Mouse (Mus musculus) liver, postnatal 0 days (tissue): ENCODE measurements around the gene Hist1h2ae. TPM values are rescaled to one million over a fixed set of nuclear protein-coding genes. Genes with fewer than 3 reads are reported as not detected.
"Not testable (repeated sequence)": the region's sequence is repeated elsewhere in the genome, so short reads cannot be mapped to it uniquely, and the experiment has no call there.

Source experiments
- ATAC-seq: fragments of 200-750 bp; cut with Nextera tagmentation; 2 replicates; pipeline ENCODE4 v1.8.0; 2017; ENCODE audit warnings: mild to moderate bottlenecking, moderate library complexity
- DNase-seq: peaks from one replicate; pipeline ENCODE4 v3.0.0-alpha.2; 2016
- H3K27ac ChIP-seq: fragments of 300-500 bp; sonication (generic); 2 replicates; pipeline ENCODE4 v1.5.1; 2014; ENCODE audit warnings: antibody characterized with exemption, moderate library complexity, mild to moderate bottlenecking, low read depth
- H3K27me3 ChIP-seq: fragments of 300-500 bp; sonication (generic); 2 replicates; pipeline ENCODE4 v1.6.1; 2014; ENCODE audit warnings: low read length, control low read depth, mixed read lengths; ENCODE audit not compliant: insufficient read depth
- H3K36me3 ChIP-seq: fragments of 300-500 bp; sonication (generic); replicated peaks from 2 replicates; pipeline ENCODE4 v1.6.1; 2014; ENCODE audit warnings: mild to moderate bottlenecking, control low read depth, low read length, moderate library complexity, mixed read lengths; ENCODE audit not compliant: insufficient read depth
- H3K4me1 ChIP-seq: fragments of 300-500 bp; sonication (generic); 2 replicates; pipeline ENCODE4 v1.6.1; 2014; ENCODE audit warnings: antibody characterized with exemption, mild to moderate bottlenecking, control low read depth; ENCODE audit not compliant: insufficient read depth
- H3K4me2 ChIP-seq: fragments of 300-500 bp; sonication (generic); 2 replicates; pipeline ENCODE4 v1.6.1; 2014; ENCODE audit warnings: low read depth, mild to moderate bottlenecking, low read length, moderate library complexity, mixed read lengths
- H3K4me3 ChIP-seq: fragments of 300-500 bp; sonication (generic); 2 replicates; pipeline ENCODE4 v1.5.1; 2014; ENCODE audit warnings: low read depth, low read length
- H3K9ac ChIP-seq: fragments of 300-500 bp; sonication (generic); replicated peaks from 2 replicates; pipeline ENCODE4 v1.6.1; 2014; ENCODE audit warnings: mild to moderate bottlenecking, moderate library complexity
- H3K9me3 ChIP-seq: fragments of 300-500 bp; sonication (generic); 2 replicates; pipeline ENCODE4 v1.6.1; 2016; ENCODE audit warnings: mild to moderate bottlenecking, control low read depth, low read length, mixed read lengths
- CTCF ChIP-seq: sonication (generic); IDR thresholded peaks from 2 replicates; pipeline ENCODE4 v1.5.1; 2016; ENCODE audit warnings: antibody characterized with exemption, low read depth
- EP300 ChIP-seq: IDR thresholded peaks from 2 replicates; pipeline ENCODE4 v1.6.1; 2016; ENCODE audit warnings: antibody characterized with exemption, low read depth, mild to moderate bottlenecking
- WGBS: fragments of 180-500 bp; shearing (Covaris S2); extraction: QIAGEN DNeasy Blood & Tissue Kit; methylation state at CpG from one replicate; pipeline ENCODE4 v1.1.7; 2014; ENCODE audit not compliant: insufficient replicate concordance; 5-methylcytosine and 5-hydroxymethylcytosine counted together
- polyA plus RNA-seq: library from polyadenylated mRNA; unstranded; fragments of >200 nt; fragmentation: Nextera tagmentation; extraction: Ambion mirVana; gene quantifications from 2 replicates; pipeline ENCODE4 v1.2.1, GENCODE M21; 2015

Gene Hist1h2ae
- polyA plus RNA-seq, 1 experiment from 2014 or later, result 66.0 TPM

DNA sequence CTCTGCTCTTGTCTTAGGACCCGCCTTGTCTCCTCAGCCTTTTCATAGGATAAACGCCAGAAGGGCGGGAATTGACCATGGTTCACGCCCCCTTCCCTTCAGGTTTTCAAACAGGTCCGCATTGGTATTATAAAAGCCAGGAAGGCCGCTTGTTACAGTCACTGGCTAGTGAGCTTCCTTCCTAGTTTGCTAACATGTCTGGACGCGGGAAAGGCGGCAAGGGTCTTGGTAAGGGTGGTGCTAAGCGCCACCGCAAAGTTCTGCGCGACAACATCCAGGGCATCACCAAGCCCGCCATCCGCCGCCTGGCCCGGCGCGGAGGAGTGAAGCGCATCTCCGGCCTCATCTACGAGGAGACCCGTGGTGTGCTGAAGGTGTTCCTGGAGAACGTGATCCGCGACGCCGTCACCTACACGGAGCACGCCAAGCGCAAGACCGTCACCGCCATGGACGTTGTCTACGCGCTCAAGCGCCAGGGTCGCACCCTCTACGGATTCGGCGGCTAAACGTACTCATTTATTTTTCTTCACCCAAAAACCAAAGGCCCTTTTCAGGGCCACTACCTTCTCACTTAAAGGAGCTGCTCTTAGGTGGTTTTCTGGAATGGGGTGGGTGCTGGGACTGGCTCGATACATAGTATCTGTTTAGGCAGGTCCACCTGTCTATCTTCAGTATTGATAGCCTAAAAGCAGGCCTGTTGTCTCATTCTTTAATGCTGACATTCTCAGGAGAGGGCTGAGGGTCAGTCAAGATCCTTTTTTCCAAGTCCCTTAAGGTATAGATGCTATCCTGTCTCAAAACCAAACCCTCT lies 10.6 kb upstream of the Hist1h2ae start, which contains the start of gene Hist1h4d:
TSS of gene Hist1h4d (plus strand) at position 191 of the 811 bp plus-strand sequence.
- peak; percentile 94 for DNase-seq
- H3K4me1 ChIP-seq, result peaks cover 30% of the 10 kb centered on the region

DNA sequence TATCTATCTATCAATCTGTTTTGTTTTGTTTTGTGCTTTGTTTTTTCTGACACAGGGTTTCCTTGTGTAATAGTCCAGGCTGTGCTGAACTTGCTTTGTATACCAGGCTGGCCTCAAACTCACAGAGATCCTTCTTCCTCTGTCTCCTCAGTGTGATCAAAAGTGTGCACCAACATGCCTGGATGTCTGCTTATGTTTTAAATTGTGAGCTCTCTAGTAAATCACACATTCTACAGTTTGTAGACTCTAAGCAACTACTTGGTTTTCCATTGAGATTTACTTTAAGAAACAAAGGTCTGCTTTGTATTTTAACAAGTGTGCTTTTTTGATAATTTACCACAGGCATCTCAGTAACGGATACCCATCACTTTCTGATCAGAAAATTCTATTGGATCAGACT lies 6.8 kb upstream of the Hist1h2ae start:
- H3K27ac ChIP-seq, result no peak overlapping the region
- no peak overlapping the region for H3K9ac ChIP-seq
- no peaks in the 10 kb centered on the region for H3K36me3 ChIP-seq
- H3K27me3 ChIP-seq, result no peaks in the 10 kb centered on the region
- H3K4me3 ChIP-seq, result no peak overlapping the region
- ATAC-seq (no peak), DNase-seq (no peak)
- H3K4me1 ChIP-seq, result peaks cover 19% of the 10 kb centered on the region
- H3K4me2 ChIP-seq, result no peak overlapping the region
- no peaks in the 10 kb centered on the region for H3K9me3 ChIP-seq
- TF ChIP-seq EP300, result no peak
- no peak for TF ChIP-seq CTCF
- 89% methylated on average over 1 of the region's 1 CpGs for WGBS

More for the DNA sequence above, 10.6 kb upstream of the Hist1h2ae start, which contains the start of gene Hist1h4d:
- H3K27me3 ChIP-seq, result no peaks in the 10 kb centered on the region
- H3K4me2 ChIP-seq, result peak within 1 kb of the TSS; percentile 86
- no peaks in the 10 kb centered on the region for H3K9me3 ChIP-seq
- TF ChIP-seq EP300 (peak; percentile 94), CTCF (no peak)
- H3K4me3 ChIP-seq, result peak within 1 kb of the TSS; percentile 59
- ATAC-seq, result peak; percentile 76
- 2% methylated on average over 43 of the region's 43 CpGs for WGBS
- H3K27ac ChIP-seq, result peak within 1 kb of the TSS; percentile 99
- no peaks in the 10 kb centered on the region for H3K36me3 ChIP-seq
- H3K9ac ChIP-seq, result peak within 1 kb of the TSS; percentile 83

- ATAC-seq, result no peak
- no peak for DNase-seq
- Histone ChIP-seq H3K9me3 (no peaks in the 10 kb centered on the region), H3K27ac (peak overlapping the region; percentile 88), H3K27me3 (no peaks in the 10 kb centered on the region), H3K4me2 (peak overlapping the region; percentile 71), H3K4me1 (peaks cover 14% of the 10 kb centered on the region), H3K36me3 (no peaks in the 10 kb centered on the region), H3K4me3 (peak overlapping the region; percentile 53), H3K9ac (peak overlapping the region; percentile 82)
- TF ChIP-seq CTCF (no peak), EP300 (no peak)
- 37% methylated on average over 6 of the region's 6 CpGs for WGBS
Observed at GRCm38 (mm10) chr13:23576906-23577639, 6.1 kb upstream of the Hist1h2ae start.

- WGBS, result 18% methylated on average over 7 of the region's 7 CpGs
- H3K4me1 ChIP-seq, result peaks cover 14% of the 10 kb centered on the region
- peak overlapping the region; percentile 82 for H3K9ac ChIP-seq
- H3K4me3 ChIP-seq, result peak overlapping the region; percentile 53
- no peaks in the 10 kb centered on the region for H3K9me3 ChIP-seq
- no peaks in the 10 kb centered on the region for H3K27me3 ChIP-seq
- ATAC-seq, result no peak
- DNase-seq, result no peak
- H3K27ac ChIP-seq, result peak overlapping the region; percentile 88
- peak overlapping the region; percentile 71 for H3K4me2 ChIP-seq
- no peaks in the 10 kb centered on the region for H3K36me3 ChIP-seq
- TF ChIP-seq EP300, result no peak
- TF ChIP-seq CTCF, result no peak
Observed at GRCm38 (mm10) chr13:23576351-23576881, 5.4 kb upstream of the Hist1h2ae start.

- H3K27me3 ChIP-seq, H3K9me3 ChIP-seq, ATAC-seq, H3K36me3 ChIP-seq: not testable (repeated sequence)
- H3K4me2 ChIP-seq, result peak overlapping the region; percentile 71
- H3K4me3 ChIP-seq, result peak overlapping the region; percentile 53
- peak overlapping the region; percentile 88 for H3K27ac ChIP-seq
- peak; percentile 41 for DNase-seq
- peak overlapping the region; percentile 82 for H3K9ac ChIP-seq
- WGBS, result 0% methylated on average over 9 of the region's 40 CpGs
- peaks cover 14% of the 10 kb centered on the region for H3K4me1 ChIP-seq
Observed at GRCm38 (mm10) chr13:23575864-23576313, 4.9 kb upstream of the Hist1h2ae start.
